Mouse (Mus musculus) E14TG2a.4 (cell line): Measurements from ENCODE around the gene Rgs3.

Source experiments
- H3K27me3 ChIP-seq: 2 replicates; pipeline ENCODE4 v1.6.1; 2014; ENCODE audit warnings: low read length, control low read depth; ENCODE audit not compliant: insufficient read depth
- H3K36me3 ChIP-seq: 2 replicates; pipeline ENCODE4 v1.6.1; 2014; ENCODE audit warnings: low read length, control low read depth; ENCODE audit not compliant: insufficient read depth
- H3K4me1 ChIP-seq: replicated peaks from 2 replicates; pipeline ENCODE4 v1.6.1; 2014; ENCODE audit warnings: low read depth, low read length, control low read depth
- H3K4me3 ChIP-seq: replicated peaks from 2 replicates; pipeline ENCODE4 v1.5.1; 2014; ENCODE audit warnings: mild to moderate bottlenecking, low read length
- H3K9me3 ChIP-seq: 2 replicates; pipeline ENCODE4 v1.6.1; 2014; ENCODE audit warnings: low read length, control low read depth
- CTCF ChIP-seq: conservative IDR thresholded peaks from 2 replicates; pipeline ENCODE4 v1.5.1; 2014; ENCODE audit warnings: low read length
- NANOG ChIP-seq: IDR thresholded peaks from 2 replicates; pipeline ENCODE4 v1.6.1; 2014; ENCODE audit warnings: borderline replicate concordance, low read length, mixed read lengths
- POU5F1 ChIP-seq: IDR thresholded peaks from 2 replicates; pipeline ENCODE4 v1.6.1; 2014; ENCODE audit warnings: low read length, borderline replicate concordance

Rgs3 gene

GRCm38 (mm10) chr4:62559797-62560329 is at the start of gene Rgs3:
Gene Rgs3, plus strand, starts transcription at chr4:62559847.
- Histone ChIP-seq H3K36me3 (no peaks in the 10 kb centered on the region), H3K9me3 (no peaks in the 10 kb centered on the region), H3K27me3 (0 out of 2 replicates have a peak, but pooled peaks cover 6% of the 10 kb centered on the region), H3K4me3 (no peak within 1 kb of the TSS), H3K4me1 (no peaks in the 10 kb centered on the region)
- no peak for TF ChIP-seq POU5F1
- no peak for TF ChIP-seq CTCF
- TF ChIP-seq NANOG: no peak

- TF ChIP-seq CTCF (no peak), NANOG (no peak), POU5F1 (no peak)
- H3K4me3 ChIP-seq: no peak overlapping the region
- H3K9me3 ChIP-seq: no peaks in the 10 kb centered on the region
- H3K36me3 ChIP-seq: peaks cover 65% of the 10 kb centered on the region
- H3K4me1 ChIP-seq: peaks cover 19% of the 10 kb centered on the region
- no peaks in the 10 kb centered on the region for H3K27me3 ChIP-seq
These were observed 49.7 kb upstream of the Rgs3 start for GRCm38 (mm10) chr4:62509946-62510345.

- peaks cover 6% of the 10 kb centered on the region for H3K9me3 ChIP-seq
These were observed 45.6 kb upstream of the Rgs3 start for GRCm38 (mm10) chr4:62513998-62514506.

GRCm38 (mm10) chr4:62514995-62515394 is 44.7 kb upstream of the Rgs3 start:
- H3K4me1 ChIP-seq: peaks cover 34% of the 10 kb centered on the region
- H3K36me3 ChIP-seq: peaks cover 45% of the 10 kb centered on the region
- peaks cover 4% of the 10 kb centered on the region; the same call in 1 of the 2 replicates for H3K27me3 ChIP-seq
- H3K9me3 ChIP-seq: peaks cover 6% of the 10 kb centered on the region
- TF ChIP-seq NANOG (no peak), CTCF (no peak), POU5F1 (no peak)
- no peak overlapping the region for H3K4me3 ChIP-seq

More at GRCm38 (mm10) chr4:62513998-62514506, 45.6 kb upstream of the Rgs3 start:
- H3K4me1 ChIP-seq: peaks cover 30% of the 10 kb centered on the region
- TF ChIP-seq POU5F1 (no peak), NANOG (no peak), CTCF (no peak)
- no peak overlapping the region for H3K4me3 ChIP-seq
- peaks cover 55% of the 10 kb centered on the region for H3K36me3 ChIP-seq
- H3K27me3 ChIP-seq: peaks cover 3% of the 10 kb centered on the region; the same call in 1 of the 2 replicates

- Histone ChIP-seq H3K4me1 (peaks cover 37% of the 10 kb centered on the region), H3K4me3 (no peak overlapping the region), H3K27me3 (peaks cover 4% of the 10 kb centered on the region; the same call in 1 of the 2 replicates), H3K9me3 (peaks cover 6% of the 10 kb centered on the region), H3K36me3 (peaks cover 40% of the 10 kb centered on the region)
- TF ChIP-seq POU5F1 (no peak), NANOG (no peak)
These were observed 44.2 kb upstream of the Rgs3 start for GRCm38 (mm10) chr4:62515490-62515889.

GRCm38 (mm10) chr4:62516079-62516478 is 43.6 kb upstream of the Rgs3 start:
- peaks cover 6% of the 10 kb centered on the region for H3K9me3 ChIP-seq
- TF ChIP-seq POU5F1 (no peak), CTCF (no peak), NANOG (no peak)
- H3K27me3 ChIP-seq: peaks cover 4% of the 10 kb centered on the region; the same call in 1 of the 2 replicates
- H3K4me1 ChIP-seq: peaks cover 43% of the 10 kb centered on the region
- no peak overlapping the region for H3K4me3 ChIP-seq
- peaks cover 34% of the 10 kb centered on the region for H3K36me3 ChIP-seq

GRCm38 (mm10) chr4:62516579-62516978 is 43.1 kb upstream of the Rgs3 start:
- H3K4me3 ChIP-seq: no peak overlapping the region
- H3K36me3 ChIP-seq: peaks cover 32% of the 10 kb centered on the region
- peaks cover 43% of the 10 kb centered on the region for H3K4me1 ChIP-seq
- H3K9me3 ChIP-seq: peaks cover 6% of the 10 kb centered on the region
- TF ChIP-seq CTCF (no peak), POU5F1 (no peak), NANOG (no peak)
- peaks cover 4% of the 10 kb centered on the region; the same call in 1 of the 2 replicates for H3K27me3 ChIP-seq

GRCm38 (mm10) chr4:62517046-62517445 is 42.6 kb upstream of the Rgs3 start:
- TF ChIP-seq POU5F1 (no peak), NANOG (no peak), CTCF (no peak)
- H3K27me3 ChIP-seq: peaks cover 4% of the 10 kb centered on the region; the same call in 1 of the 2 replicates
- H3K4me3 ChIP-seq: no peak overlapping the region
- peaks cover 6% of the 10 kb centered on the region for H3K9me3 ChIP-seq
- peaks cover 43% of the 10 kb centered on the region for H3K4me1 ChIP-seq
- peaks cover 30% of the 10 kb centered on the region for H3K36me3 ChIP-seq
